Mouse (Mus musculus) cerebellum, adult 9-11 months (tissue): Measurements from ENCODE around the gene Nav2.
A peak's percentile ranks its signal among the peaks of the same experiment; 100 is the strongest.

Experiments
- DNase-seq: peaks from one replicate; pipeline ENCODE4 v3.0.0; 2022

Nav2 gene

GRCm38 (mm10) chr7:49255053-49255452 lies 346.5 kb downstream of the Nav2 start:
- peak; percentile 34 for DNase-seq

GRCm38 (mm10) chr7:49257234-49257906 lies 348.9 kb downstream of the Nav2 start:
- DNase-seq: peak; percentile 53

- DNase-seq: peak; percentile 36
Measured at GRCm38 (mm10) chr7:49258088-49258487, 349.6 kb downstream of the Nav2 start.

GRCm38 (mm10) chr7:49261941-49262511 lies 353.5 kb downstream of the Nav2 start:
- DNase-seq: peak; percentile 79

- DNase-seq: peak; percentile 77
Measured at GRCm38 (mm10) chr7:49266422-49266821, 357.9 kb downstream of the Nav2 start.

- DNase-seq: peak; percentile 90
Measured at GRCm38 (mm10) chr7:49267621-49268325, 359.3 kb downstream of the Nav2 start.

- DNase-seq: peak; percentile 51
Measured at GRCm38 (mm10) chr7:49268401-49268921, 359.9 kb downstream of the Nav2 start.

GRCm38 (mm10) chr7:49270855-49271254 lies 362.3 kb downstream of the Nav2 start:
- DNase-seq: no peak

GRCm38 (mm10) chr7:49272445-49273439 lies 364.2 kb downstream of the Nav2 start:
- DNase-seq: peak; percentile 83

- DNase-seq: no peak
Measured at GRCm38 (mm10) chr7:49273907-49274656, 365.6 kb downstream of the Nav2 start.

- peak; percentile 78 for DNase-seq
Measured at GRCm38 (mm10) chr7:49274676-49275075, 366.2 kb downstream of the Nav2 start.

- no peak for DNase-seq
Measured at GRCm38 (mm10) chr7:49276163-49276562, 367.6 kb downstream of the Nav2 start.

GRCm38 (mm10) chr7:49277685-49278084 lies 369.2 kb downstream of the Nav2 start:
- DNase-seq: no peak

- DNase-seq: no peak
Measured at GRCm38 (mm10) chr7:49278531-49278930, 370.0 kb downstream of the Nav2 start.

GRCm38 (mm10) chr7:49280427-49280826 lies 371.9 kb downstream of the Nav2 start:
- DNase-seq: no peak

- DNase-seq: no peak
Measured at GRCm38 (mm10) chr7:49282446-49282845, 373.9 kb downstream of the Nav2 start.

- no peak for DNase-seq
Measured at GRCm38 (mm10) chr7:49283507-49284361, 375.2 kb downstream of the Nav2 start.

GRCm38 (mm10) chr7:49288186-49288585 lies 379.7 kb downstream of the Nav2 start:
- DNase-seq: no peak

- DNase-seq: no peak
Measured at GRCm38 (mm10) chr7:49290308-49290707, 381.8 kb downstream of the Nav2 start.

- DNase-seq: no peak
Measured at GRCm38 (mm10) chr7:49291208-49291892, 382.8 kb downstream of the Nav2 start.
